Mouse (Mus musculus) urinary bladder, postnatal 4 days (tissue): ENCODE data around the gene Grcc10.

ENCODE experiments used
- DNase-seq, 2 experiments: peaks; one replicate each; pipeline ENCODE4 v3.0.0; 2021 to 2022; ENCODE audit warnings: low spot score in 2 of 2

Gene Grcc10

GRCm38 (mm10) chr6:124756652-124757350 lies 15.6 kb upstream of the Grcc10 start:
- peak; percentile 83 to 91 for DNase-seq

- DNase-seq = peak in 1 of 2 experiments; percentile 72
These were observed 14.8 kb upstream of the Grcc10 start, which contains the start of the genes Gm45234 and Atn1 for GRCm38 (mm10) chr6:124755831-124756595. Gene Gm45234, minus strand, starts transcription at chr6:124756021. Gene Atn1, minus strand, starts transcription at chr6:124756524.

- no peak for DNase-seq
These were observed 14.1 kb upstream of the Grcc10 start for GRCm38 (mm10) chr6:124755306-124755705.

- DNase-seq = no peak
These were observed 12.7 kb upstream of the Grcc10 start for GRCm38 (mm10) chr6:124753861-124754260.

GRCm38 (mm10) chr6:124750405-124750804 lies 9.2 kb upstream of the Grcc10 start:
- DNase-seq = no peak

- DNase-seq = no peak
These were observed 5.8 kb upstream of the Grcc10 start for GRCm38 (mm10) chr6:124746654-124747632.

- no peak for DNase-seq
These were observed 5.1 kb upstream of the Grcc10 start for GRCm38 (mm10) chr6:124746296-124746605.

GRCm38 (mm10) chr6:124745490-124746295 lies 4.5 kb upstream of the Grcc10 start:
- peak; percentile 93 to 94 for DNase-seq

GRCm38 (mm10) chr6:124744755-124745321 lies 3.7 kb upstream of the Grcc10 start:
- no peak for DNase-seq

- no peak for DNase-seq
These were observed 2.5 kb upstream of the Grcc10 start for GRCm38 (mm10) chr6:124743647-124744046.

GRCm38 (mm10) chr6:124742839-124743514 lies 1.8 kb upstream of the Grcc10 start:
- DNase-seq = no peak

- DNase-seq = no peak
These were observed 668 bp upstream of the Grcc10 start for GRCm38 (mm10) chr6:124741842-124742241.

GRCm38 (mm10) chr6:124740211-124740887 lies 825 bp downstream of the Grcc10 start:
- DNase-seq = no peak

GRCm38 (mm10) chr6:124739231-124739796 lies 1.9 kb downstream of the Grcc10 start:
- DNase-seq = no peak

GRCm38 (mm10) chr6:124738511-124739023 lies 2.6 kb downstream of the Grcc10 start, which contains the start of gene Ptpn6:
Gene Ptpn6, minus strand, starts transcription at chr6:124738714.
- DNase-seq = peak in 1 of 2 experiments; percentile 70

- DNase-seq = no peak
These were observed 4.1 kb downstream of the Grcc10 start for GRCm38 (mm10) chr6:124737040-124737439.

- DNase-seq = no peak
These were observed 6.8 kb downstream of the Grcc10 start for GRCm38 (mm10) chr6:124734417-124734816.

GRCm38 (mm10) chr6:124732476-124733370 lies 8.5 kb downstream of the Grcc10 start:
- no peak for DNase-seq
